Mouse (Mus musculus): ENCODE measurements at regions not wholly inside any gene's neighbourhood (a gene's known extent, or its start where the extent isn't known, plus 50 kb on each side); places are given as distances from the start of the nearest gene placed in this dataset.
A peak's percentile ranks its signal among the peaks of the same experiment; 100 is the strongest.

DNA sequence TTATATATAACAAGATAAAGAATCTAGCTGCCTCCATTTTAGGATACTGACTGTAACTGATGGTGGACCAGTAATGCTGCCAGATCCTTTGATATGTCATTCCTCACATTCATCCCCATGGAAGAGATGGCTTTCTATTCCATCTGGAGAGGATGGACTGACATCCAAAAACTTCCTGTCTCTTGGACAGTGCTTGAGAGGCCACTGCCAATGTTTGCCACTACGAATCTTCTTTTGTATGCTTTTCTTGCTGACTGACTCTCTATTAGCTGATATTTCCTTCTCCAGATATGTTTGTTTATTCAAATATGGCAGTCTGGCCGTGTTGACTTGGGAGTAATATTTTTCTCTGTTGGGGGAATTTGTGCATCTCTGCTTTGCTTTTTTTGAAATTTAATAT is 253.6 kb downstream of the 9330182O14Rik start:
- ChIA-PET POLR2A (no interaction called here), CTCF (interaction anchor here (1.1 kb wide), 1 partner anchor 27 kb away, joined by 3 read pairs; no protein-coding TSS in a partner anchor)
- ATAC-seq (no peak), DNase-seq (ENCODE audit: low read depth, low spot score) (no peak)
- H3K27me3 ChIP-seq = no peaks in the 10 kb centered on the region
- in situ Hi-C loops (cut with MboI; ENCODE audit: low pct_unique_long_range_greater_than_20kb) = no loop called here
- TF ChIP-seq CTCF (IDR thresholded peaks at IDR 0.05) = no peak

DNA sequence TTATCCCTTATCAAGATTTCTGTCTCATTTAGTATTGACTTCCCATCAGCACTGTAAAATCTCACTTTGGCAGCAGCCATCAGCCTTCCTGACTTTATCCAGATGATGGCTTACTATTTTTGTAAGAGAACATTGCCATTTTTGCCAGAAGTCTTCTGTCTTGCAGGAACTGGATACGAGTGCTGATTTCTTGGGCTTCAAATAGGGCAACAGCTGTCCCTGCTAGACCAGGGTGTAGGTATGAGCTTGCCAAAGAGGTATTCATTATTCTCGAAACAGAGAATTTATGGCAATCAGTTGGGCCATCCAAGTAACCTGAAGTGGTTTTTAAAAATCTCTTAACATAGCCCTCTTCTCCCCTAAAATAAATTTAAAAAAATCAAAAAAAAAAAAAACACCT is 254.6 kb downstream of the 9330182O14Rik start:
- POLR2A ChIA-PET = no interaction called here
- in situ Hi-C loops (cut with MboI; ENCODE audit: low pct_unique_long_range_greater_than_20kb) = no loop called here
- TF ChIP-seq CTCF (IDR thresholded peaks at IDR 0.05) = no peak
- ATAC-seq = no peak
- DNase-seq (ENCODE audit: low read depth, low spot score) = no peak
- CTCF ChIA-PET = interaction anchor here (1.1 kb wide), 1 partner anchor 16 kb away, joined by 3 read pairs; no protein-coding TSS in a partner anchor
- no peaks in the 10 kb centered on the region for H3K27me3 ChIP-seq

DNA sequence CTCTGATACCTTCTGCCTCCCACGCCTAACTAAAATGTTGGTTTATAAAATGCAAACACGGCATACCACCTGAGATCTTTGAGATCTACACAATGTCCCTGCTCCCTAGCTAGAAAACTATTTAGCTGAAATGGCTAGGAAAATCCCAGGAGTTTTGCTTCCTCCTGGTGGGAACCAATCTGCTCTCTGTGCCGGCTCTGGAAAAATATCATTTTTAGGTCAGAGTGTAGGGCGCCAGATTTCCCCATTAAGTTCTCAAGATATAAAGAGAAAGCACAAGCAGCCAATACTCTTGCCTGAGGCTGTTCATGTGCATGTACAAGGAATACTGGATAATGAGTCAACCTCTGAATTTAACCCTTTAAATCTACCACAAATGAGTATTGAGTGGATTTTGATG is 301.0 kb downstream of the 9330182O14Rik start:
- in situ Hi-C loops (cut with MboI; ENCODE audit: low pct_unique_long_range_greater_than_20kb) = no loop called here
- DNase-seq (ENCODE audit: low read depth, low spot score) (no peak), ATAC-seq (no peak)
- POLR2A ChIA-PET = no interaction called here
- TF ChIP-seq CTCF (IDR thresholded peaks at IDR 0.05) = no peak
- no peaks in the 10 kb centered on the region for H3K27me3 ChIP-seq
- CTCF ChIA-PET = no interaction called here

DNA sequence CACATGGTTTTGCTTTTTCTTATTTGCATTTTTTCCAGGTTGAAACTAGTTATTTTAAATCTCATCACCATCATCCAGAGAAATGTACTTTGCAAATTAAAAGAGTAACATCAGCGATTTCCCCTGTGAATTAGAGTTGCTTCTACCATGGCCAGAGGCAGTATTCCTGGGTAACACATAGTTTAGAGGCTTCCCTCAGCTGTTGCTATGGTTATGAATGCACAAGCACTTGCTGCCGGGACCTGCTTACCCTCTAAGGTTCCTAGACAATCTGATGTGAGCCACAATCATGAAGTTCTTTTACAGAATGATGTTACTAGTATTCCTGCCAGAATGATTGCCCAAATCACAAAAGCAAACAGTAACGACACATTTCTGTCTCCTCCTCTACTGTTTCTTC is 302.5 kb downstream of the 9330182O14Rik start:
- DNase-seq (ENCODE audit: low read depth, low spot score) (no peak), ATAC-seq (no peak)
- in situ Hi-C loops (cut with MboI; ENCODE audit: low pct_unique_long_range_greater_than_20kb) = no loop called here
- H3K27me3 ChIP-seq = no peaks in the 10 kb centered on the region
- POLR2A ChIA-PET = no interaction called here
- CTCF ChIA-PET = interaction anchor here (1.2 kb wide), 1 partner anchor 31 kb away, joined by 3 read pairs; no protein-coding TSS in a partner anchor
- TF ChIP-seq CTCF (IDR thresholded peaks at IDR 0.05) = no peak

DNA sequence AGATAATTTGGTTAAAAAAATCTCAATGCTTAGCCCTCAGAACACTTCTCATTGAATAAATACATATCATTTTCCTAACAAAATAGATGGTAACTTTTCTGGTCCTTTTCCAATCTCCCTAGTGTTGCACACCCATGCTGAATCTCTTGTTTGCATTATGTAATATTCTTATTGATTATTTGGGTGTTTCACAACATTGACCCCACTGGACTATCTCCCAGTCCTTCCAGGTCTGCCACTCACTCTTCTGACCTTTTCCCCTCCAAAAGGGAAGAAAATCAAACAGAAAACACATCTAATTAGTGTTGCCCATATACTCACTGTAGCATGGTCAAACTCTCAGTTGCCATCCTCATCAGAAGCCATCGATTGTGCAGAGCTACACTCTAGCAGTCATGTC is 305.7 kb downstream of the 9330182O14Rik start:
- H3K27me3 ChIP-seq = no peaks in the 10 kb centered on the region
- ATAC-seq (no peak), DNase-seq (ENCODE audit: low read depth, low spot score) (no peak)
- no peak for TF ChIP-seq CTCF (IDR thresholded peaks at IDR 0.05)
- CTCF ChIA-PET = no interaction called here
- in situ Hi-C loops (cut with MboI; ENCODE audit: low pct_unique_long_range_greater_than_20kb) = no loop called here
- POLR2A ChIA-PET = no interaction called here

DNA sequence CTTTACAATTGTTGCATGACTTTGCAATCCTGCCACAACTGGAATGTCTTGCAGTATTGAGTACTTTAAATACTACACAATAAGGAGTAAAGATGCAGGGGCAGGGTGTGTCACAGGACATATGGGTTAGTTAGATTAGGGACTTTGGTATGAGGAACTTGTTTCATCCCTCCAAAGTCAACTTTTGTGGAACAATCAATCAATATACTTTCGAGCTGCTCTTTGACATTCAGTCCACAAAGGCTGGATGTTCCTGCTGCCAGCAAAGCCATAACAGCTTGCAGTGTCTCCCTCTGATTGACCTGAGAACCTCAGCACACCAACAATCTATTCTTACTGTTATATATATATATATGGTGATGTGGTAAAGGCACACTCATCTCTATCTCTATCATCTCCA is 314.5 kb downstream of the 9330182O14Rik start:
- POLR2A ChIA-PET = no interaction called here

DNA sequence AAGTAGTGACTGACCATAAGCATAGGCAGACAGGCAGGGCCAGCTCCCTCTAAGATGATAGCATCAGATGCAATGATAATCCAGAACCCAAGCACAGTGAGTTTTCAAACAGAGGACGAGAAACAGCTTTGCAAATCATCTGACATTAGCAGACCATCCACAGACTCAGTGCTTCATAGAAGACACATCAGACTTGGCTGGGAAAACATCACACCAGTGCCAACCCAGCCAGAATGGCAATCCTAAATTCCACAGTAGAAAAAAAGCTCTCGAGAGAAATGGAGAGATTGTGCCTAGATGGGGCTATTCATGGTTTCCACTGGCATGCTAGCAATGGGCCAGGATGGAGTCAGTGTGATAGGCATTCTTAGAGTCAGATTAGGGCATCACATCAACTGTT is 319.1 kb downstream of the 9330182O14Rik start:
- ChIA-PET CTCF (interaction anchor here (1.2 kb wide), 1 partner anchor 19 kb away, joined by 3 read pairs; no protein-coding TSS in a partner anchor), POLR2A (no interaction called here)
- no peaks in the 10 kb centered on the region for H3K27me3 ChIP-seq
- in situ Hi-C loops (cut with MboI; ENCODE audit: low pct_unique_long_range_greater_than_20kb) = no loop called here
- no peak for DNase-seq (ENCODE audit: low read depth, low spot score)
- no peak for TF ChIP-seq CTCF (IDR thresholded peaks at IDR 0.05)
- ATAC-seq = no peak

More for the DNA sequence above, 314.5 kb downstream of the 9330182O14Rik start:
- TF ChIP-seq CTCF (IDR thresholded peaks at IDR 0.05) = no peak
- ATAC-seq (no peak), DNase-seq (ENCODE audit: low read depth, low spot score) (no peak)
- CTCF ChIA-PET = interaction anchor here (1.0 to 1.4 kb wide), 2 partner anchors 17 to 18 kb away, joined by 3 to 4 read pairs; no protein-coding TSS in a partner anchor
- H3K27me3 ChIP-seq = no peaks in the 10 kb centered on the region
- in situ Hi-C loops (cut with MboI; ENCODE audit: low pct_unique_long_range_greater_than_20kb) = no loop called here

DNA sequence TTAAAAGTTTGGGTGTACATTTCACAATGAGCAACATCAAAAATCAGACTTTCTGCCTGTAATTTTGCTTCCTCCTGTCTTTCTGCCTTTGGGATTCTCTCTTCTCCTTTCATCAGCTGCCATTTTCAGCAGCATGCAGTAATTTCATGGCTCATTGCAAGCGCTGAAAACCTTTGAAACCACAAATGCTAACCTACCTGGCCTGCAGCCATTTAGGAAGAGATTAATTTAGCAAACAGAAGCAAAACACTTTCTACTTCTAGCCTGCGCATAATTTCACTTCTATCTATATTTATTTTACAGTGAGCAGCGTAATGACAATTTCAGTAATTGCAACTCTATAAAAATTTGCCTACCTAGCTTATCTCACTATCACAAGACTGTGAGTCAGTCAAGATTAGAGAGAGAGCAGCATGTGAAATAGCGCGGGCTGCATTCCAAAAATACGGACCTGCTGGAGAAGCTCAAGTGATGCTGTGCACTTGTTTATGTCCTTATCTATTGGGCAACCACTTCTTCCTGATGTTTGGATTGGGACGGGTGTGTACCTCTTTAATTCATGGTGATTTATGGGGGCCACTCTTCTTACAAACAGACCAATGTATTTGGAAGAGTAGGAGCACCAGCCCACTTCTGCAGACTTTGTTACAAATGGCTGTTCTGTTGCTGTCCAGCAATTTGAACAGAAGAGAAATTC is 341.6 kb downstream of the 9330182O14Rik start:
- CTCF ChIA-PET = interaction anchor here (1.1 kb wide), 1 partner anchor 19 kb away, joined by 3 read pairs; no protein-coding TSS in a partner anchor
- POLR2A ChIA-PET = no interaction called here
- in situ Hi-C loops (cut with MboI; ENCODE audit: low pct_unique_long_range_greater_than_20kb) = no loop called here
- DNase-seq (ENCODE audit: low read depth, low spot score) (peak; percentile 19), ATAC-seq (peak; percentile 31)
- peaks cover 23% of the 10 kb centered on the region for H3K27me3 ChIP-seq
- TF ChIP-seq CTCF (IDR thresholded peaks at IDR 0.05) = no peak

DNA sequence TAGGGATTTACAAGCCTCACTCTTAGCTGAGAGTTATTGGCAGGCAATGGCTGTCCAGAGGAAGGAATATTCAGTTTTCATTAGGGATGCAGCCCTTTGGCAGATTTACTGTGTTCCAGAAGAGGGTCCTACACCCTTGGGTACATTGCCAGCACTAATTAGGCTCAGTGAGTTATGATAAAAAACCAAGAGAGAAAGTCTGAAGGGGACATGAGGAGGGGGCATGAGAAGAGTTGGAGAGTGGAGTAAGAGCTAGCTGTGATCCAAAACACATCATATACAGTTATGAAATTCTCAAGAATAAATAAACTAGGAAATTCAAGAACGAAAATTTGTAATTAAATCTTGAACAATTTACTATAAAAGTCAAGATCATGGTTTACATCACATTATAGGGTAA is 346.2 kb downstream of the 9330182O14Rik start:
- DNase-seq (ENCODE audit: low read depth, low spot score) (no peak), ATAC-seq (no peak)
- in situ Hi-C loops (cut with MboI; ENCODE audit: low pct_unique_long_range_greater_than_20kb) = no loop called here
- TF ChIP-seq CTCF (IDR thresholded peaks at IDR 0.05) = no peak
- CTCF ChIA-PET = no interaction called here
- POLR2A ChIA-PET = no interaction called here
- H3K27me3 ChIP-seq = peaks cover 19% of the 10 kb centered on the region

DNA sequence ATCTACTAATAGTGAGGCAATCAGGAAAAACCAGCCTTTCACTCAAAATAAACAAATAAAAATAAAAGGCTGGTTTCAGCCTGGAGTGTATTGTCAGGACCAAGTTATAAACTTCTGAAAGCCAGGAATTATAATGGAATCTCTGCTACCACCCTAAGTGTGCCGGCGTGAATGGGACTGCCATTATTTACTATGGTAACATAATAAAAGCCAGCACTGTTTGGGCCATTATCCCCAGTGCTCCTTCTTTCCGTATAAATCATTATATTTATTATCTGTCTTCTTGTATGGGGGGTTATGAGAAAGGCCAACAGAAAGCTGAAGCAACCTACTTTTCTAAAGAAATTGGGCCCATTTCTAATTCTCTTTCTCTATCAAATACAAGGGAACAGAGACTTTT is 347.1 kb downstream of the 9330182O14Rik start:
- in situ Hi-C loops (cut with MboI; ENCODE audit: low pct_unique_long_range_greater_than_20kb) = no loop called here
- TF ChIP-seq CTCF (IDR thresholded peaks at IDR 0.05) = no peak
- CTCF ChIA-PET = no interaction called here
- peaks cover 19% of the 10 kb centered on the region for H3K27me3 ChIP-seq
- no peak for DNase-seq (ENCODE audit: low read depth, low spot score)
- POLR2A ChIA-PET = no interaction called here
- no peak for ATAC-seq

DNA sequence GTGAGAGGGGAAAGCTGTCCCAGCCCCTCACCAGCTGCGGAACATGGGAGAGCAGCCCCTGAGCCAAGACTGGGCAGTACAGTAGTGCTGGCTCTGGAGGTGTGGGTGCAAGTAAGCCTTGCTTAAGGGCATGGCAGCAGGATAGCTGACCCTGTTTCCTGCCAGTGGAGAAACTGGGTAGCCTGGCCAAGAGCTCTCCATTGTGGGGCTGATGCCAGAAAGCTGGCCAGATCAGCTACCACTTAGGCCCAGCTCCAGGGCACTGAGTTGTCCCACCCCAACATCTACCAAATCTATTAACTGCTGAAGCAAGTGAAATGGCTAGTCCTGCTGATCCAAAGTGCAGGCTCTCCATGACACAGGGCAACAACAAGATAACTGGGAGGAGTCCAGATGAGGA is 351.8 kb downstream of the 9330182O14Rik start:
- CTCF ChIA-PET = no interaction called here
- no peaks in the 10 kb centered on the region for H3K27me3 ChIP-seq
- no peak for ATAC-seq
- no peak for DNase-seq (ENCODE audit: low read depth, low spot score)
- in situ Hi-C loops (cut with MboI; ENCODE audit: low pct_unique_long_range_greater_than_20kb) = no loop called here
- POLR2A ChIA-PET = no interaction called here
- no peak for TF ChIP-seq CTCF (IDR thresholded peaks at IDR 0.05)

Data from Patski (cell line).